Mouse (Mus musculus) heart, adult 18-20 months (tissue): ENCODE data around the gene Gm13691. TPM values are rescaled to one million over a fixed set of nuclear protein-coding genes. Genes with fewer than 3 reads are reported as not detected.
"Not testable (repeated sequence)": the region's sequence is repeated elsewhere in the genome, so short reads cannot be mapped to it uniquely, and the experiment has no call there.

Experiments
- DNase-seq, 2 experiments: peaks; one replicate each; pipeline ENCODE4 v3.0.0; 2021 to 2022; ENCODE audit warnings: mixed read lengths in 1 of 2
- long read RNA-seq, 2 experiments: library from polyadenylated mRNA; stranded (forward); transcript quantifications; one replicate each; pipeline ENCODE4 v2.0.0; 2021
- total RNA-seq, 2 experiments: library from RNA; stranded (reverse); gene quantifications; 2 replicates each; pipeline ENCODE4 v1.2.3; 2021

Gm13691 gene
- total RNA-seq, result under 1 TPM; 0.75 to 0.77 TPM
- long read RNA-seq, experiment 1, result 0 reads
- long read RNA-seq, experiment 2, result 0 reads

GRCm38 (mm10) chr2:83990253-83990652 is at the start of gene Gm13691:
Gene Gm13691 (plus strand): TSS chr2:83990553.
- not testable (repeated sequence) for DNase-seq

- peak; percentile 9 to 10 for DNase-seq
These were observed 49.4 kb upstream of the Gm13691 start, which contains the start of gene Zswim2 for GRCm38 (mm10) chr2:83940931-83941361. Gene Zswim2 (minus strand): TSS chr2:83941228.

GRCm38 (mm10) chr2:83941378-83941777 is 49.0 kb upstream of the Gm13691 start:
- no peak for DNase-seq

- no peak for DNase-seq
These were observed 48.6 kb upstream of the Gm13691 start for GRCm38 (mm10) chr2:83941792-83942191.

GRCm38 (mm10) chr2:83955393-83955792 is 35.0 kb upstream of the Gm13691 start, which contains the start of gene Gm13698:
Gene Gm13698 (plus strand): TSS chr2:83955693.
- not testable (repeated sequence) for DNase-seq

GRCm38 (mm10) chr2:83961203-83961602 is 29.1 kb upstream of the Gm13691 start, which contains the start of gene Gm13693:
Gene Gm13693 (plus strand): TSS chr2:83961503.
- DNase-seq, result not testable (repeated sequence)

- not testable (repeated sequence) for DNase-seq
These were observed 23.3 kb upstream of the Gm13691 start, which contains the start of gene Gm13695 for GRCm38 (mm10) chr2:83967013-83967412. Gene Gm13695 (plus strand): TSS chr2:83967313.

GRCm38 (mm10) chr2:83972823-83973222 is 17.5 kb upstream of the Gm13691 start, which contains the start of gene Gm13696:
Gene Gm13696 (plus strand): TSS chr2:83973123.
- DNase-seq, result not testable (repeated sequence)

GRCm38 (mm10) chr2:83978633-83979032 is 11.7 kb upstream of the Gm13691 start, which contains the start of gene Gm13694:
Gene Gm13694 (plus strand): TSS chr2:83978933.
- DNase-seq, result not testable (repeated sequence)

GRCm38 (mm10) chr2:83984443-83984842 is 5.9 kb upstream of the Gm13691 start, which contains the start of gene Gm13697:
Gene Gm13697 (plus strand): TSS chr2:83984743.
- DNase-seq, result not testable (repeated sequence)

GRCm38 (mm10) chr2:83993639-83994255 is 3.4 kb downstream of the Gm13691 start:
- peak; percentile 28 to 48 for DNase-seq

- DNase-seq, result not testable (repeated sequence)
These were observed 4.2 kb downstream of the Gm13691 start for GRCm38 (mm10) chr2:83994526-83994925.

GRCm38 (mm10) chr2:84008913-84009312 is 18.6 kb downstream of the Gm13691 start:
- DNase-seq, result peak in 1 of 2 experiments; percentile 12

- DNase-seq, result no peak
These were observed 19.5 kb downstream of the Gm13691 start for GRCm38 (mm10) chr2:84009818-84010217.

GRCm38 (mm10) chr2:84014572-84014971 is 24.2 kb downstream of the Gm13691 start:
- DNase-seq, result no peak

GRCm38 (mm10) chr2:84016291-84016690 is 25.9 kb downstream of the Gm13691 start:
- not testable (repeated sequence) for DNase-seq

GRCm38 (mm10) chr2:84018330-84018729 is 28.0 kb downstream of the Gm13691 start:
- no peak for DNase-seq

- peak in 1 of 2 experiments; percentile 16 for DNase-seq
These were observed 29.4 kb downstream of the Gm13691 start for GRCm38 (mm10) chr2:84019519-84020305.

GRCm38 (mm10) chr2:84021930-84022329 is 31.6 kb downstream of the Gm13691 start:
- DNase-seq, result peak in 1 of 2 experiments; percentile 9

- DNase-seq, result peak; percentile 70 to 85
These were observed 32.6 kb downstream of the Gm13691 start for GRCm38 (mm10) chr2:84022905-84023304.

GRCm38 (mm10) chr2:84023319-84023718 is 33.0 kb downstream of the Gm13691 start:
- DNase-seq, result no peak

- peak; percentile 72 to 86 for DNase-seq
These were observed 34.9 kb downstream of the Gm13691 start for GRCm38 (mm10) chr2:84025217-84025616.
